Comparison of ENCODE assay signal across 8 mouse cellular contexts in genomic region chr14:25231881-25232280, GRCm38 (mm10).
DNase-seq lines count a peak whose midpoint lies in the region; ATAC-seq and TF ChIP-seq lines count a peak whose summit lies in the region.

No protein-coding gene starts in this region.

- TF ChIP-seq CTCF in stomach, postnatal 0 days (IDR thresholded peaks at IDR 0.05; ENCODE audit: low read depth): no peak; the same call in 1 of the 2 replicates

- no peak overlapping the region for H3K4me2 ChIP-seq in forebrain, embryonic 11.5 days (ENCODE audit: low read depth, low read length, severe bottlenecking)
- no peak overlapping the region for H3K4me2 ChIP-seq in forebrain, embryonic 12.5 days
- H3K4me2 ChIP-seq in lung, embryonic 16.5 days (ENCODE audit: low read depth, low read length): no peak overlapping the region
- no peak overlapping the region for H3K4me2 ChIP-seq in stomach, postnatal 0 days (replicated peaks; ENCODE audit: low read depth)

- TF ChIP-seq EP300 in stomach, postnatal 0 days (optimal IDR thresholded peaks at IDR 0.05): no peak

- ATAC-seq in forebrain, embryonic 11.5 days (replicated peaks; ENCODE audit: low FRiP score): no peak
- ATAC-seq in forebrain, embryonic 12.5 days (ENCODE audit: low FRiP score): no peak
- peak; percentile 63 for ATAC-seq in lung, embryonic 16.5 days (ENCODE audit: low read depth)
- peak; percentile 76 for ATAC-seq in stomach, postnatal 0 days (ENCODE audit: low FRiP score, low TSS enrichment)
- ATAC-seq in CD4-positive, CD25-positive, alpha-beta regulatory T cell, adult 4 months: no peak

- peak; percentile 55 for DNase-seq in forebrain, embryonic 11.5 days (ENCODE audit: low spot score)
- DNase-seq in lung, postnatal 25 days (ENCODE audit: low spot score): no peak
- peak; percentile 42 for DNase-seq in limb, embryonic 10.5 days (ENCODE audit: low spot score)
- DNase-seq in stomach, postnatal 0 days (ENCODE audit: low spot score): peak; percentile 47
- DNase-seq in spleen, adult 12 weeks (ENCODE audit: low spot score): no peak

- H3K4me3 ChIP-seq in forebrain, embryonic 11.5 days (ENCODE audit: low read depth, low read length): no peak overlapping the region
- no peak overlapping the region for H3K4me3 ChIP-seq in forebrain, embryonic 12.5 days (replicated peaks)
- H3K4me3 ChIP-seq in lung, embryonic 16.5 days (ENCODE audit: low read length): no peak overlapping the region
- no peak overlapping the region for H3K4me3 ChIP-seq in limb, embryonic 10.5 days
- no peak overlapping the region for H3K4me3 ChIP-seq in stomach, postnatal 0 days (ENCODE audit: low read depth, low read length)

- H3K9me3 ChIP-seq in forebrain, embryonic 11.5 days (ENCODE audit: control insufficient read depth, low read length): no peaks in the 10 kb centered on the region
- H3K9me3 ChIP-seq in forebrain, embryonic 12.5 days: no peaks in the 10 kb centered on the region
- H3K9me3 ChIP-seq in lung, embryonic 16.5 days (ENCODE audit: control insufficient read depth, low read length): no peaks in the 10 kb centered on the region
- no peaks in the 10 kb centered on the region for H3K9me3 ChIP-seq in limb, embryonic 10.5 days (replicated peaks)
- H3K9me3 ChIP-seq in stomach, postnatal 0 days (ENCODE audit: control insufficient read depth, low read length): no peaks in the 10 kb centered on the region

- H3K27ac ChIP-seq in forebrain, embryonic 11.5 days (ENCODE audit: low read depth, low read length): no peak overlapping the region
- H3K27ac ChIP-seq in forebrain, embryonic 12.5 days: no peak overlapping the region
- H3K27ac ChIP-seq in lung, embryonic 16.5 days (ENCODE audit: low read length): peak overlapping the region; percentile 51
- peak overlapping the region; percentile 61 for H3K27ac ChIP-seq in limb, embryonic 10.5 days
- H3K27ac ChIP-seq in stomach, postnatal 0 days (replicated peaks): peak overlapping the region; percentile 63; the same call in 1 of the 2 replicates

- no peaks in the 10 kb centered on the region for H3K36me3 ChIP-seq in forebrain, embryonic 11.5 days (ENCODE audit: control insufficient read depth, insufficient read depth, low read length)
- no peaks in the 10 kb centered on the region for H3K36me3 ChIP-seq in forebrain, embryonic 12.5 days (replicated peaks)
- no peaks in the 10 kb centered on the region for H3K36me3 ChIP-seq in lung, embryonic 16.5 days (ENCODE audit: control insufficient read depth, insufficient read depth, low read length)
- H3K36me3 ChIP-seq in limb, embryonic 10.5 days: no peaks in the 10 kb centered on the region
- H3K36me3 ChIP-seq in stomach, postnatal 0 days (ENCODE audit: control insufficient read depth, insufficient read depth, low read length): no peaks in the 10 kb centered on the region

- H3K27me3 ChIP-seq in forebrain, embryonic 11.5 days (ENCODE audit: control insufficient read depth, insufficient read depth, low read length): no peaks in the 10 kb centered on the region
- peaks cover 4% of the 10 kb centered on the region; the same call in 1 of the 2 replicates for H3K27me3 ChIP-seq in forebrain, embryonic 12.5 days
- no peaks in the 10 kb centered on the region for H3K27me3 ChIP-seq in lung, embryonic 16.5 days (ENCODE audit: control insufficient read depth, insufficient read depth, low read depth, low read length)
- H3K27me3 ChIP-seq in limb, embryonic 10.5 days (ENCODE audit: low read depth, poor library complexity, severe bottlenecking): no peaks in the 10 kb centered on the region
- no peaks in the 10 kb centered on the region for H3K27me3 ChIP-seq in stomach, postnatal 0 days (ENCODE audit: control insufficient read depth, insufficient read depth, low read length)

- WGBS in forebrain, embryonic 11.5 days: 53% methylated on average over 1 of the region's 1 CpGs
- 69% methylated on average over 1 of the region's 1 CpGs for WGBS in forebrain, embryonic 12.5 days
- 79% methylated on average over 1 of the region's 1 CpGs for WGBS in lung, embryonic 16.5 days
- 69% methylated on average over 1 of the region's 1 CpGs for WGBS in limb, embryonic 10.5 days
- 67% methylated on average over 1 of the region's 1 CpGs for WGBS in stomach, postnatal 0 days

- no peak overlapping the region for H3K9ac ChIP-seq in forebrain, embryonic 11.5 days (ENCODE audit: low read length)
- no peak overlapping the region for H3K9ac ChIP-seq in forebrain, embryonic 12.5 days
- no peak overlapping the region for H3K9ac ChIP-seq in lung, embryonic 16.5 days (ENCODE audit: low read length)
- no peak overlapping the region for H3K9ac ChIP-seq in stomach, postnatal 0 days (ENCODE audit: low read length)

- H3K4me1 ChIP-seq in forebrain, embryonic 11.5 days (replicated peaks; ENCODE audit: control insufficient read depth, insufficient read depth, low read length): no peaks in the 10 kb centered on the region
- H3K4me1 ChIP-seq in forebrain, embryonic 12.5 days: peaks cover 55% of the 10 kb centered on the region
- peaks cover 31% of the 10 kb centered on the region for H3K4me1 ChIP-seq in lung, embryonic 16.5 days (replicated peaks; ENCODE audit: control insufficient read depth, insufficient read depth, low read length)
- H3K4me1 ChIP-seq in limb, embryonic 10.5 days: peaks cover 61% of the 10 kb centered on the region
- peaks cover 11% of the 10 kb centered on the region; the same call in 1 of the 2 replicates for H3K4me1 ChIP-seq in stomach, postnatal 0 days (replicated peaks; ENCODE audit: control insufficient read depth, insufficient read depth)

Comparison
In these comparisons a context has a peak if more than half of its experiments do, and no peak if none do; other contexts are left out.
1. ATAC-seq: peak in lung, embryonic 16.5 days (single experiment) and stomach, postnatal 0 days (single experiment); none in forebrain, embryonic 11.5 days (single experiment), forebrain, embryonic 12.5 days (single experiment) and CD4-positive, CD25-positive, alpha-beta regulatory T cell, adult 4 months (single experiment).
2. DNase-seq: peak in forebrain, embryonic 11.5 days (single experiment), limb, embryonic 10.5 days (single experiment) and stomach, postnatal 0 days (single experiment); none in lung, postnatal 25 days (single experiment) and spleen, adult 12 weeks (single experiment).
3. H3K27ac ChIP-seq: peak in lung, embryonic 16.5 days (single experiment), limb, embryonic 10.5 days (single experiment) and stomach, postnatal 0 days (single experiment); none in forebrain, embryonic 11.5 days (single experiment) and forebrain, embryonic 12.5 days (single experiment).